Mouse (Mus musculus): ENCODE measurements at regions not wholly inside any gene's neighbourhood (a gene's known extent, or its start where the extent isn't known, plus 50 kb on each side); places are given as distances from the start of the nearest gene placed in this dataset.

DNA sequence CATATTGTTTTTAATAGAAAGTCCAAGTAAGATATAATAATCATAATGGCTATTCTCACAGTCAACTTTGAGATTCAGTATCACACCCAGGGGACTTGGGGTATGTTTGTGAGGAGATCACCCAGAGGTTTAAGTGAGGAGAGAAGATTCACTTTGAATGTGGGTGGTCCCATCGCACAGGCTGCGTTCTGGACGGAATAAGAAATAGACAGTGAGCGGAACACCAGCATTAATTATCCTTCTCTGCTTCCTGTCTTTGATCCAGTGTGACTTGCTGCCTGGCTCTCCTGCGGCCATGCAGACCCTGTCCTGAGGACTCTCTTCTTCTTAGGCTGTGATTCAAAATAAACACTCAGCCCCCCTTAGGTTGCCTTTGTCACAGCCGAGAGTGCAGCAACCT, 60.6 kb upstream of the Kras start:
- no peak for DNase-seq (ENCODE audit: low read depth, low spot score)

DNA sequence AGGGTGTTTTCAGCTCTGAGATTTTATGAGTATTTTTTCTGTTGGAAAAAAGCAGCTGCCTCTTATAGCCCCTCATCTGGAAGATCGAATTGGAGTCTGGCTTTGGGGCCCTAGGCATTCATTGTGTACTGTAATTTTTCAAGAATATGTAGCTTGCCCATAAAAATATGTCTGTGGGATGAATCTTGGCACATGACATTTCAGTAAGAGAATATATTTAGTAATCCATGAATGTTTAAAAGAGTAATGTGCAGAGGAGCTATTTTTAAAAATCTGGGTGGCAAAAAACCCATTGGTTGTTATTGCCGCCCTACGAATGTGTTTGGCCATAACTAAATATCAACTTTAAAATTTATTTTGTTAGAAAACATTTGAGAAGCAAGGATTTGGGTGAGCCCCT, 59.0 kb upstream of the Kras start:
- DNase-seq (ENCODE audit: low read depth, low spot score), result no peak

DNA sequence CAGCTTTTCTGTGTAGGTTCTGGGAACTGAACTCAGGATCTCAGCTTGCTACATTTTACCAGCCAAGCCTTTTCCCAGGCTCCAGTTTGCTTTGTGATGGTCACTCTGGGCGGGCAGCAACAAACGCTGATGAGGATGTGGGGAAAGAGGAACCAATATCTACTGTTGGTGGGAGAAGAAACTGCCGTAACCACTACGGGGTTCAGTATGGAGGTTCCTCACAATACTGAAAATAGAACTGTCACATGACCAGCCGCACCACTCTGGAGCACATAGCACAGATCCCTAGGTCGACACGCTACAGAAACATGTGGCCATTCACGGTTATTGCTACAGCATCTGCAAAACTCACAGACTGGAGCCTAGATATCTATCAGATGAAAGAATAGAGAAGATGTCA, 57.2 kb upstream of the Kras start:
- no peak for DNase-seq (ENCODE audit: low read depth, low spot score)

DNA sequence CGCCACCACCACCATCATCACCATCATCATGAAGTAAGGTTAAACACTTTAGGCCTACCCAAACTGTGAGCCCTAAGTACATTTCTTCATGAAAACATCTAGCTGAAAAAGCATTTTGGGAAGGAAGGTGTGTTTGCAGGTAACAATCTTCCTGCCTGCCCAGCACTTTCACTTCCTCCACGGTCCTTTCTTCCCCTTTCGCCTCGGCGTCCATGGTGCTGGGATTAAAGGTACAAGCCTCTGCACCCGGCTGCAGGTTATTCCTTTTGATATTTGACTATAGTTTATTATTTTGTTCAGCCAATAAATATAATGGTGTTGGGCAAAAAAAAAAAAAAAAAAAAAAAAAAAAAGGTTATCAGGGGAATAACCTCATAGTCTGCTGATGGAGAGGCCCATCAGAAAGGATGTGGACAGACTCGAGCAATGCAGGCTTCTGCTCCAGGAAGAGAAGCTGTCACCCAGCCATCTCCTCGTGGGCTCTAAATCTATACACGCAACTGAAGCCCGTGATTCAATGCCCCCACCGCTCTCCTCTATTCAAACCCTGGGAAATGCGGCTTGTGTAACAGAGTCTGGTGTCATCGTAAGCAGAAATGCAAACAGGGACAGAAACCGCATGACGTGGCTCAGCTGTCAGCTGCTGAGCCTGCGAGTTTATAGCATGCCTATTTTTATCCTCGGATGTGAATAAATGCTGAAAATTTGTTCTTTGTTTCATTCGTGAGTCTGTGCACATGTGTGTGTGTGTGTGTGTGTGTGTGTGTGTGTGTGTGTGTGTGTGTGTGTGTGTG, 56.5 kb upstream of the Kras start:
- no peak for DNase-seq (ENCODE audit: low read depth, low spot score)

DNA sequence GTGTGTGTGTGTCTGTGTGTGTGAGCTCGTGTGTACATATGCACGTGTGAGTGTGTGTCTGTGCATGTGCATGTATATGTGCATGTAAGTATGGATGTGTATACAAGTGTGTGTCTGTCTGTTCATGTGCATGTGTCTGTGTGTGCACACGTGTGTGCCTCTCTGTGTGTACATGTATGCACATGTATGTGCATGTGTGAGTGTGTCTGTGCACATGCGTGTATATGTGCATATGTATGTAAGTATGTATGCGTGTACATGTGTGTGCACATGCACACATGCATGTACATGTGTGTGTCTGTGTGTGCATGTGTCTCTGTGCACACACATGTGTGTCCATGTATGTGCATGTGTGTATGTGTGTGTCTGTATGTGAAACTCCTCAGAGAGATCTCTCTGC, 55.6 kb upstream of the Kras start:
- DNase-seq (ENCODE audit: low read depth, low spot score), result no peak

DNA sequence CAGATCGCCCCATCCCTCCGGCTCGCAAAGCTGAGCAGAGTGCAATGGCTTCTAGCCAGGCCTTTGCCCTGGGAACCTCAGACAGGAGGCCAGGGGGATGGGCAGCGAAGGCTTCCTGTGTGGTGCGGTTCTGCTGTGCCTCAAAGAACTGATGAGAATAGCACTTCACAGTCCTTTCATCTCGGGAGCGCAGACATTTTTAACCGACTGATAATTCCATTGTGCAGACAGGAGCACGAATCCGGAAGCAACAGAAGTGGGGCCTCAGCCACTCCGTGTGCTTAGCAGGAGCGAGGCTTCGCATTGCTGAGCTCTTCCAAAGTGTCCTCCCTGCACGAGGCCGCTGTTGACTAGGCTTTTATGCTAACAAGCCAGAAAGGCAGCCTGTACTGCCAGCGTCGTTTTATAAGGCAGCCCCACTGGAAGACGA, 53.6 kb upstream of the Kras start:
- peak; percentile 27 for DNase-seq (ENCODE audit: low read depth, low spot score)

DNA sequence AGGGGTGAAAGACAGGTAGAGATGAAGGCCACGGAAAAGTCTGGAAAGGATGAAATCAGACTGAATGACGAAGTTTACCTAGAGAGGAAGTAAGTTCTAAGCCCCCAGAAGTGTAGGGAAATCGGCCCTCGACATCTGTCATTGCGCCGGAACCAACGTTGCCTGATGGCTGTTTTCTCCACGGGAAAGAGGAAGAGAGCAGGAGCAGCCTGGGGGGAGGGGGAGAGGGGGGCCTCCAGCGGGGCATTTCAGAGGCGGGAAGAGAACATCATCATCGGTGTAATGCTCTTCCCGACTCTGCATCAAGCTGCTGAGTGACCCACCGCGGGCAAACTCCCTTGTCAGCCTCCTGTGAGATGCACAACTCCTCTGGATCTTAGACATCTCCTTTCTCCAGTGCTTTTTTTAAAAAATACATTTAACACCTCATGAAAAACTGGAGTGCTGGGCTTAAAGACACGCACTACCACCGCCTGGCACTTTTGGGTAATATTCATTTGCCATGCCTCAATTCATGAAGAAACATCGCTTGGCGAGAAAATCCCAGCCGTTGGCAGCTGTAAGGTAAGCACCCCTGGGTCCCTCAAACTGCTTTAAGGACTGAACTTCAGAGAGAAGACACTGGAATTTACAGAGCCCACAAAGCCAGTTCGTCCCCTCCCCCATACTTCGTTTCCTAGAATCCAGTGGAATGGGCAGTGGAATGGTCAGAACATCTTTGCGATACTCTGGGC, 53.0 kb upstream of the Kras start:
- no peak for DNase-seq (ENCODE audit: low read depth, low spot score)

DNA sequence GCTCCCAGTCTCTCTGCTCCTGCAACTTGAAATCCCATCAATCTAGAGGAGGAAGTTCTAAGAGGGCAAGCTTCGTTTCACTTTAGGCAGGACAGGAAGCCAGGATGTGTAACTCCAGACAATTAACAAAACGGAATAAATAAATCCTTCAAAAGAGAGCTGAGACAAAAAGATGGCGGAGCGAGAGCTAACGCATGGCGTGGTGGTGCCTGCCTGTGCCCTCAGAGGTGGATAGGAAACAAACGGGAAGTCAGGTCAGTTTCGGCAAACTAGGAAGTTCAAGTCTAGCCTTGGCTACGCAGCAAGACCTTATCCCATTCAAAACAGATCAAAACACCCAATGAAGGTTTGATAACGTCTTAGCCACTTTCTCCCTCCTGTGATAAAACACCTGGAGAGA, 52.1 kb upstream of the Kras start:
- no peak for DNase-seq (ENCODE audit: low read depth, low spot score)

DNA sequence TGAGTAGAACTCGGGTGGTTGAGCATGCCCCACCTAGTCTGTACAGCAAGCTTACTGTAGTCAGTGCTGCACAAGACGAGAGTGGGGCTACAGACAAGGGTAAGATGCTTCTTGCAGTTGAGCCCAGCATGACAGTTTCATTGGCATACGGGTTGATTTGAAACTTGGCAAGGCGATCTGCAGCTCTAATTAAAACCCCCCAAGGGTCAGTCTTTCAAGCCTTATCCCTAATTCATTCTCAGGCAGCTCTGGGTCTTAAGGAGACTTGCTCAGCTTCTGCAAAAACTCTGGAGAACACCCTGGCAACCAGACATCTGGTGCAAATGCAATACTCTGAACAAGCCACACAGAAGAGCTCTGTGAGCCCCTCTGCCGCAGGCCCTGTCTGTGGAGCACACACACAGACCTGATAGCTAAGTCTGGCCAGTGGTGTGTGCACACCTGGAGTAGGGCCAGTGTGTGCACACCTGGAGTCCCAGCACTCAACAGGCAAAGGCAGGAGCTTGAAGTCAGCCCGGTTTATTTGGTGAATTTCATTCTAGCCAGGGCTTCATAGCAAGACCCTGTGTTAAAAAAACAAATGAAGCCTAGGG, 50.3 kb upstream of the Kras start:
- no peak for DNase-seq (ENCODE audit: low read depth, low spot score)

All from R1 (cell line).